Mouse (Mus musculus) hindbrain, embryonic 10.5 days (tissue): Measurements from ENCODE around the gene Cox4i1. TPM values are rescaled to one million over a fixed set of nuclear protein-coding genes. Genes with fewer than 3 reads are reported as not detected.

ENCODE experiments used
- DNase-seq: peaks from one replicate; pipeline ENCODE4 v3.0.0-alpha.2; 2017; ENCODE audit warnings: low spot score
- H3K27ac ChIP-seq: fragments of 300-500 bp; sonication (generic); 2 replicates; pipeline ENCODE4 v1.5.1; 2016; ENCODE audit warnings: mild to moderate bottlenecking, moderate library complexity
- H3K27me3 ChIP-seq: fragments of 300-500 bp; sonication (generic); 2 replicates; pipeline ENCODE4 v1.6.1; 2016; ENCODE audit warnings: mild to moderate bottlenecking; ENCODE audit not compliant: poor library complexity, insufficient read depth, severe bottlenecking
- H3K36me3 ChIP-seq: fragments of 300-500 bp; sonication (generic); 2 replicates; pipeline ENCODE4 v1.6.1; 2016; ENCODE audit warnings: mild to moderate bottlenecking, moderate library complexity
- H3K4me1 ChIP-seq: fragments of 300-500 bp; sonication (generic); replicated peaks from 2 replicates; pipeline ENCODE4 v1.6.1; 2016; ENCODE audit warnings: mild to moderate bottlenecking
- H3K4me3 ChIP-seq: fragments of 300-500 bp; sonication (generic); 2 replicates; pipeline ENCODE4 v1.5.1; 2016; ENCODE audit warnings: mild to moderate bottlenecking, moderate library complexity
- H3K9me3 ChIP-seq: fragments of 300-500 bp; sonication (generic); 2 replicates; pipeline ENCODE4 v1.6.1; 2016; ENCODE audit warnings: mild to moderate bottlenecking, moderate library complexity
- WGBS: fragments of 180-500 bp; shearing (Covaris S2); methylation state at CpG from one replicate; pipeline ENCODE4 v1.1.7; 2016; 5-methylcytosine and 5-hydroxymethylcytosine counted together
- polyA plus RNA-seq: library from polyadenylated mRNA; unstranded; fragments of >200 nt; fragmentation: Nextera tagmentation; extraction: Ambion mirVana; gene quantifications from 2 replicates; pipeline ENCODE4 v1.2.1, GENCODE M21; 2016

The Cox4i1 gene
- polyA plus RNA-seq, 1 experiment from 2014 or later, result 1,059 TPM

DNA sequence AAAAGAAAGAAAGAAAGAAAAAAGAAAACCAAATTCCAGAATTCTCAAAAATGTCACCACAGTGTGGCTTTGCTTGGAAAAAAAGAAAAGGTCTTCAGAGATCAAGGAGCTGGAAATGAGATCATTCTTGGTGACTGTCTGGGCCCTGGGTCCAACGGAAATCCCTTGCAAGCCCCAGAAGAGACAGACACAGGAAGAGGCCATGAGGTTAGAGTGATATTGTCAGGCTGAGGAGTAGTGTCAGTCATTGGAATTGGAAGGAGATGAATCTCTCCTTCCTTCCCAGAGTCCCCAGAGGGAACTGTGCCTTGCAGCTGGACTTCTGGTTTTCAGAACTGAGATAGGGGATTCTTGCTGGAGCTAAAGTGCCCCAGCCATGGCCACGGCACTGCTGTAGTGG is 31.5 kb downstream of the Cox4i1 start:
- WGBS, result 79% methylated on average over 2 of the region's 2 CpGs
- no peak overlapping the region for H3K27ac ChIP-seq
- no peak for DNase-seq

DNA sequence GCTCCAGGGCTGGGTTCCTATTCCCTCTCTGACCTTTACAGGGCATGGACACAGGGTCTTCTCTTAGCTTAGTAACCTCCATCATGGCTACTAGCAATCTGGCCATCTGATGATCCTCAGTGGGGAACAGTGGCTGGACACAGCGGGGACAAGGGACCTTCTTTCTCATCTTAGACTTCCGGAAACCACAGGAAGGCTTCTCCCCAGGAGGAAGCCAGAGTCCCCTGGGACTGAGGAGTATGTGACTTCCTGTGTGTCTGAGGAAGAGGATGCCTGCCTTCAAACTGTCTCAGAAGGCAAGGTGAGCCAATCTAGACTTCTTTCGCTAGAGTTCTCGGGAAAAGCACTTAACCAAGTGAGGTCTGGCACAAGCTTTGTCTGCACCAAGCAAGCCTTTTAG is 32.0 kb downstream of the Cox4i1 start:
- 89% methylated on average over 4 of the region's 4 CpGs for WGBS
- no peak overlapping the region for H3K4me3 ChIP-seq
- H3K27ac ChIP-seq, result no peak overlapping the region
- DNase-seq, result no peak
- H3K36me3 ChIP-seq, result no peaks in the 10 kb centered on the region
- 0 out of 2 replicates have a peak, but pooled peaks cover 3% of the 10 kb centered on the region for H3K9me3 ChIP-seq
- H3K4me1 ChIP-seq, result peaks cover 24% of the 10 kb centered on the region
- H3K27me3 ChIP-seq, result 0 out of 2 replicates have a peak, but pooled peaks cover 6% of the 10 kb centered on the region

More for the DNA sequence above, 31.5 kb downstream of the Cox4i1 start:
- Histone ChIP-seq H3K36me3 (no peaks in the 10 kb centered on the region), H3K27me3 (peaks cover 8% of the 10 kb centered on the region; the same call in 1 of the 2 replicates), H3K4me1 (peaks cover 23% of the 10 kb centered on the region), H3K4me3 (no peak overlapping the region), H3K9me3 (0 out of 2 replicates have a peak, but pooled peaks cover 3% of the 10 kb centered on the region)

DNA sequence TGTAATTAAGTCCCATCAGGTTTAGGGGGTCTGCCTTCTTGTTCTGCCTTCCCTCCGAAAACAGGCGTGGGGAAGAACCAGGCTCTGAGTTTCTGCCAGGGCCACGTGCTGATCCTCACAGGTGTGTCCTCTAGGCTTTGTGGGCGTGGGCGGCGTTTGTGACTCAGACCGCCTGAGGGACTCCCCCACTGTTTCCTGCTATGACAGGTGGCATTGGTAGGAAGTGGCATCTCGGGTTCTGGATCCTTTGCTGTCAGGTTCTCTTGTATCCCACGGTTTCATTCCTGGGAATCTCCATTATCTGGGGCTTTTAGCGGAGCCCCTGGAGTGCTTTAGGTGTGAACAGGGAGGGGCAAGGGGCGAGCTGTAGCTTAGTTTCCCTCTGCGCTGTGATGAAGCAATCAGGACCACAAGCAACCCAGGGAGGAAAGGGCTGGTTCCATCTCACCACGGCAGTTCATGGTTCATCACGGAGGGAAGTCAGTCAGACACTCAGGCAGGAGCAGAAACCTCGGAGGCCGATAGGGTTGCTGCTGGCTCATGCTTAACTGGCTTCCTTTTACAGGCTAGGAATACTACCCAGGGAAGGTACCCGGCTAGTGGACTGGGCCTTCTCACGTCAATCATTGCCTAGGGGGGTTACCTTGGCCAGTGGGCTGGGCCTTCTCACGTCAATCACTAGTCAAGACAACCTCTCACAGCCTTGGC is 33.9 kb downstream of the Cox4i1 start:
- Histone ChIP-seq H3K4me1 (peaks cover 20% of the 10 kb centered on the region), H3K9me3 (0 out of 2 replicates have a peak, but pooled peaks cover 3% of the 10 kb centered on the region), H3K27me3 (0 out of 2 replicates have a peak, but pooled peaks cover 6% of the 10 kb centered on the region), H3K36me3 (no peaks in the 10 kb centered on the region), H3K27ac (no peak overlapping the region), H3K4me3 (no peak overlapping the region)
- 64% methylated on average over 19 of the region's 19 CpGs for WGBS
- DNase-seq, result no peak

DNA sequence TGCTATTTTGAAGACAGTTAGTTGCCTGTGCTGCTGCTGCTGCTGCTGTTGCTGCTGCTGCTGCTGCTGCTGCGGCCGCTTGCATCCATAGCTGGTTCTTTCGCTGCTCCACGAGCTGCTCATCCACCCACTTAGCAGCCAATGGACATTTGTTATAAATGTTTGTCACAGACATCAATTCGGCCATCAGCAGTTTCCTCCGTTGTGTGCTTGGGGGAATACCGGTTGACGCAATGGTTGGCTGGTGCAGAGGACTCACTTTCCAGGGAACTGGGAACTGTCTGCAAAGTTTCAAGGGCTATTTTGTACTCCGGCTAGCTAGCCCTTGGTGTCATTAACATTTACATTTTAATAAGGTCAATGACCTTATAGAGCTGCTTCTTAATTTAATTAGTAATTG is 36.2 kb downstream of the Cox4i1 start:
- Histone ChIP-seq H3K9me3 (no peaks in the 10 kb centered on the region), H3K27ac (no peak overlapping the region), H3K27me3 (peaks cover 10% of the 10 kb centered on the region; the same call in 1 of the 2 replicates), H3K36me3 (no peaks in the 10 kb centered on the region), H3K4me1 (peaks cover 17% of the 10 kb centered on the region), H3K4me3 (no peak overlapping the region)
- 87% methylated on average over 9 of the region's 9 CpGs for WGBS
- no peak for DNase-seq

DNA sequence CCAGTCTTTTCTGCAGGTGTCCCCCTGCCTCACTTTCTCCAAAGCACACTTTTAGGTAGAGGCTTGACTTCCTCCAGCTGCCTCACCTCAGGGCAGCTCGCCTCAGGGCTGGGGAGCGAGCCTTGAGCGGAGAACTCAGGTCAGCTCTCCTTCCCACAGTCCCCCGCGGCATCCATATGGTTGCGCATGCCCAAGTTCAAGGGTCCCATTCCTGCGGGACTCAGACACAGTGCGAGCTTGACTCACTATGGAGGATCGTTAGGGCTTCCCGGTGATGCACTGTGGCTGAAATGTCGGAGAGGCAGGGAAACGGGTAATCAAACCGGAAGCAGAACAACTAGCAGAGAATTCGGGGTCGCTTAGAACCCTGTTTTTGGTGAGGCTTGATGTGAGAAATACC is 37.1 kb downstream of the Cox4i1 start:
- H3K4me3 ChIP-seq, result no peak overlapping the region
- 87% methylated on average over 15 of the region's 15 CpGs for WGBS
- peaks cover 10% of the 10 kb centered on the region; the same call in 1 of the 2 replicates for H3K27me3 ChIP-seq
- no peaks in the 10 kb centered on the region for H3K36me3 ChIP-seq
- no peak for DNase-seq
- H3K27ac ChIP-seq, result no peak overlapping the region
- no peaks in the 10 kb centered on the region for H3K9me3 ChIP-seq
- peaks cover 13% of the 10 kb centered on the region for H3K4me1 ChIP-seq

DNA sequence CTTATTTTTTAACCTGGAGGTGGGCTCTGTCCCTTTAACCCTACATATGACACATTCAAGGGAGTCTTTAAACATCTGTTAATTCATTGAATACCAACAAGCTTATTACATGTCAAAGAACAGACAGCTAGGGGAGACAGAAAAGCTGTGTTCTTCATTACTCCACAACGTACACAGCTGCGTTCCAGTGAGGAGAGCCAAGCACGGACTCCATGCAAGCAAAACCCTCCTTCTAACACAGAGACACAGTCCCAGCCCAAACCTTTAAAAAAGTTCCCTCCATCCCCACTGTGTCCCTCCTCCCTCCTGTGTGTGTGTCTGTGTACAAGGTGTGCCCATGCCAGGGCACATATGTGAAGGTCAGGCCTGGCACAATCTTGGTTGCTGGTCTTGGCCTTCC is 38.2 kb downstream of the Cox4i1 start:
- H3K4me1 ChIP-seq, result peaks cover 13% of the 10 kb centered on the region
- H3K27ac ChIP-seq, result no peak overlapping the region
- H3K36me3 ChIP-seq, result no peaks in the 10 kb centered on the region
- no peak overlapping the region for H3K4me3 ChIP-seq
- 80% methylated on average over 3 of the region's 3 CpGs for WGBS
- peaks cover 10% of the 10 kb centered on the region; the same call in 1 of the 2 replicates for H3K27me3 ChIP-seq
- no peak for DNase-seq
- no peaks in the 10 kb centered on the region for H3K9me3 ChIP-seq

DNA sequence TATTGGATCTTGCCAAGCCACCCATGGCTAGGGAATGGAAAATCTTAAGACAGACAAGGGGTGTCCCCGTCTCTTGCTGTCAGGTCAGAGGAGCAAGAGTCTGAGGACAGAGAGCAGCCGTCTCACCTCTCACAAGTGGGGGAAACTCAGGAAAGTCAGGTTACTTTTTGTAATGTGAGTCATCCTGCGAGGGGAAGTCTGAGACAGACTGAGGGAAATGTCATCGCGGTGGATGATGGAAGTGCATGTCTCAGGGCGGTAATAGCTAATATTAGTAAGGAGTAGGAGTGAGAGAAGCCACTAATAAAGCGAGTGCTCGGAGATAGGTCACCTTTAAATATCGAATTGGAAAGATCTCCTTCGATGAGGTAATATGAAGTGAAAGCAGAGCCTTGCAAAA is 41.2 kb downstream of the Cox4i1 start:
- no peak overlapping the region for H3K4me3 ChIP-seq
- H3K4me1 ChIP-seq, result peaks cover 4% of the 10 kb centered on the region; the same call in 1 of the 2 replicates
- H3K27me3 ChIP-seq, result peaks cover 4% of the 10 kb centered on the region; the same call in 1 of the 2 replicates
- DNase-seq, result no peak
- H3K9me3 ChIP-seq, result no peaks in the 10 kb centered on the region
- no peaks in the 10 kb centered on the region for H3K36me3 ChIP-seq
- no peak overlapping the region for H3K27ac ChIP-seq
- WGBS, result 86% methylated on average over 10 of the region's 10 CpGs

DNA sequence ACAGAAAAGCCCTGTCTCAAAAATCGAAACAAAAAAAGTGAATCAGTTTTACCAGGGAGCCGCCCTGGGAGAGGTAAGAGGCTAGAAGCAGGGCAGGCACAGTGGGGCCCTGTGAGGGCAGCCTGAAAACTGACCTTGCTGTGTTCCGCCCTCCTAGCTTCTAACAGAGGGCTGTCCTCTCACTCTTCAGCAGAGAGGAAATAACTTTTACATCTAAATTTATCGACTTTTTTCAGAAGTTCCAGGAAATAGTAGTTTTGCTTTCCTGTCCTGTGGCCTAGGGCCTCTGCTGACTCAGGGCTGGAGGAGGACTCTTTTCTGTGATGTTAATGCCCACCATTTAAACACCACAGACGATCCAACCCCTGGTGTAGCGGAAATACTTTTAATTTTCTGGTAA is 47.2 kb downstream of the Cox4i1 start:
- Histone ChIP-seq H3K27ac (no peak overlapping the region), H3K4me1 (0 out of 2 replicates have a peak, but pooled peaks cover 4% of the 10 kb centered on the region), H3K4me3 (no peak overlapping the region), H3K27me3 (no peaks in the 10 kb centered on the region; the same call in 1 of the 2 replicates), H3K9me3 (no peaks in the 10 kb centered on the region), H3K36me3 (no peaks in the 10 kb centered on the region)
- WGBS, result 78% methylated on average over 6 of the region's 6 CpGs
- no peak for DNase-seq

DNA sequence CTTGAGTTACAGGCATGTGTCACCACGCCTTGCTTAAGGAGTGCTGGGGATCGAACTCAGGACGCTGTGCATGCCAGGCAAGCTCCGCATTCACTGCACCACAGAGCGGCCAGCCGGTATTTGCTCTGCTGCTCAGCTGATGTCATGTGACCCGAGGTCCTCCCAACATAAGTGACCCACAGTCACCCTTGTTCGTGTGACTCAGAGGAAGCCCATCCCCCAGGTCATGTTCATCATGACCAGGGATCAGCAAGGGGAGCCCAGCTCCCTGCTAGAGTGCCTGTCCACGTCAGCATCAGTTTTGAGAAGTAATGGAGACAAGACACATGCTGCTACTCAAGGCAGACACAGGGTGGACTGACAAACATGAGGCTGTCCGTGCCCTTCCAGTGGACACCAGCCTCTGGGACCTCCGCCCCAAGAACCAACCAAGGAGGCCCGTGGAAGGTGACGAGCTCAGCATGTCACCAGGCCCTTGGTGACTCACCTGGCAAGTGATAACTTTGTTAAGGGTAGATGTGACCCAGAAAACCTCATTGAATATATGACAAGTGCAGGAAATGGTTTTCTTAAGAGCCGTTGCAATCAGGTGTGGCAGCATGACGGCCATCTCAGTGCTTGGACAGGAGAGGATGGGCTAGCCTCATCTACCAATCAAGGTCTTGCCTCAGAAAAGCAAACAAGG is 48.1 kb downstream of the Cox4i1 start:
- no peak for DNase-seq
- Histone ChIP-seq H3K27me3 (no peaks in the 10 kb centered on the region; the same call in 1 of the 2 replicates), H3K4me1 (0 out of 2 replicates have a peak, but pooled peaks cover 4% of the 10 kb centered on the region), H3K27ac (no peak overlapping the region), H3K36me3 (no peaks in the 10 kb centered on the region), H3K4me3 (no peak overlapping the region), H3K9me3 (no peaks in the 10 kb centered on the region)
- WGBS, result 84% methylated on average over 15 of the region's 15 CpGs

DNA sequence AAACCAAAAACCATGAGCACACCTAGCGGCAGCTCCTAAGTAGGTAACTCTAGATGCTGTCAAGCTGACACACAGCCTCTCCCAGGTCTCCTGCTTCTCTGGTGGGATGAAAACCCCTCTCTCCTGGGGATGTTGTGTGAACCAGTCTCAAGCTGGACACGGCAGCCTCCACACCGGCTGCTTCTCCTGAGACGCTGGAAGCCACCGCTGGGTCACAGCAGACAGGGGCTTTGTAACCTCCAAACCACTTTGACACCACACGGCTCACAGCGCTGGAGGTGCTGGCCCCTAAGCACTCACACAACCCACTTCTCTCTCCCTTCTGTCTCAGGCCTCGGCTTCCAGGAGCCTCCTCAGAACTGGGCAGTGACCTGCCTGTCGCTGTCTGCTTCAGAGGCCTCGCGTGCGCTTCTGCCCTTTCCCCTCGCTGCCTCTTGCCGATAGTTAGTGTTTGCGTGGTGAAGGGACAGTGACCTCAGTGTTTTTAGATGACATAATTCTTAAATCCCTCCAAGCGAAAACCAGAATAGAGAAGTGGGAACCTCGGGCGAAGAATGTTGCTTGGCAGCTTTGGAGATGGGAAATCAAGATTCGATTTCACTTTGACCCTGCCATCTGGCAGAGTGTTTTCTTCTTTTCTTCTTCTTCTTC is 51.7 kb downstream of the Cox4i1 start:
- H3K27ac ChIP-seq, result no peak overlapping the region
- H3K9me3 ChIP-seq, result peaks cover 7% of the 10 kb centered on the region; the same call in 1 of the 2 replicates
- no peaks in the 10 kb centered on the region for H3K36me3 ChIP-seq
- 73% methylated on average over 19 of the region's 19 CpGs for WGBS
- H3K4me1 ChIP-seq, result 0 out of 2 replicates have a peak, but pooled peaks cover 4% of the 10 kb centered on the region
- no peaks in the 10 kb centered on the region; the same call in 1 of the 2 replicates for H3K27me3 ChIP-seq
- no peak for DNase-seq
- no peak overlapping the region for H3K4me3 ChIP-seq

DNA sequence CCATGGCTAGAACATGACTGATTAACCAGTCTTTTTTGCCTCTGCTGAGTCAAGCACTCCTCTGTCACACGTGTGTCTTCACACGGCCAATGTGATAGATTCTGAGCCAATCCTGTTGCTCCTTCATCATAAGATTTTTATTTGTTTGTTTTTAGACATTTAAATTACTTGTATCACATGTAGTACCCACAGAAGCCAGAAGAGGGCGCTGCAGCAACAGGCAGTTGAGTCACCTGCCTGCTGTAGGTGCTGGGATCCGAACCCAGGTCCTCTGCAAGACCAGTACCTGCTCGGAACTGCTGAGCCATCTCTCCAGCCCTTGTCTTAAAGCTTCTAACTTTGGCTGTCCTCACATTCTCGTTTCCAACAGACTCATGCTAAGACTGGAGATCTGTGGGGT is 55.0 kb downstream of the Cox4i1 start:
- Histone ChIP-seq H3K9me3 (peaks cover 7% of the 10 kb centered on the region; the same call in 1 of the 2 replicates), H3K36me3 (no peaks in the 10 kb centered on the region), H3K4me1 (0 out of 2 replicates have a peak, but pooled peaks cover 8% of the 10 kb centered on the region), H3K4me3 (no peak overlapping the region), H3K27ac (no peak overlapping the region), H3K27me3 (no peaks in the 10 kb centered on the region; the same call in 1 of the 2 replicates)
- DNase-seq, result no peak
- WGBS, result 74% methylated on average over 6 of the region's 6 CpGs
